Mouse (Mus musculus) cortical plate, adult 2 months (tissue): ENCODE measurements around the gene Bricd5. TPM values are rescaled to one million over a fixed set of nuclear protein-coding genes. Genes with fewer than 3 reads are reported as not detected.

ENCODE experiments used
- H3K27ac ChIP-seq: fragments of 200-500 bp; 2 replicates; pipeline ENCODE4 v1.5.1; 2012; ENCODE audit warnings: low read length, control low read depth, inconsistent platforms; ENCODE audit not compliant: insufficient read depth
- H3K4me1 ChIP-seq: fragments of 200-500 bp; 2 replicates; pipeline ENCODE4 v1.6.1; 2011; ENCODE audit warnings: low read length; ENCODE audit not compliant: control insufficient read depth, insufficient read depth
- H3K4me3 ChIP-seq: fragments of 200-500 bp; 2 replicates; pipeline ENCODE4 v1.5.1; 2011; ENCODE audit warnings: mild to moderate bottlenecking, low read length, control low read depth; ENCODE audit not compliant: insufficient read depth
- CTCF ChIP-seq: fragments of 200-500 bp; IDR thresholded peaks from 2 replicates; pipeline ENCODE4 v1.5.1; 2011; ENCODE audit warnings: mild to moderate bottlenecking, control low read depth, low read length; ENCODE audit not compliant: insufficient read depth; ENCODE audit errors: extremely low read depth
- POLR2A ChIP-seq: fragments of 200-500 bp; IDR thresholded peaks from 2 replicates; pipeline ENCODE4 v1.6.1; 2011; ENCODE audit warnings: mild to moderate bottlenecking, low read length, control low read depth; ENCODE audit not compliant: insufficient read depth; ENCODE audit errors: extremely low read depth
- polyA plus RNA-seq: library from polyadenylated mRNA; depleted of rRNA; stranded (reverse); fragments of >200 nt; gene quantifications from 2 replicates; pipeline ENCODE4 v1.2.3, GENCODE M21; 2012

Bricd5 gene
- polyA plus RNA-seq, 1 experiment, result 1.4 TPM

DNA sequence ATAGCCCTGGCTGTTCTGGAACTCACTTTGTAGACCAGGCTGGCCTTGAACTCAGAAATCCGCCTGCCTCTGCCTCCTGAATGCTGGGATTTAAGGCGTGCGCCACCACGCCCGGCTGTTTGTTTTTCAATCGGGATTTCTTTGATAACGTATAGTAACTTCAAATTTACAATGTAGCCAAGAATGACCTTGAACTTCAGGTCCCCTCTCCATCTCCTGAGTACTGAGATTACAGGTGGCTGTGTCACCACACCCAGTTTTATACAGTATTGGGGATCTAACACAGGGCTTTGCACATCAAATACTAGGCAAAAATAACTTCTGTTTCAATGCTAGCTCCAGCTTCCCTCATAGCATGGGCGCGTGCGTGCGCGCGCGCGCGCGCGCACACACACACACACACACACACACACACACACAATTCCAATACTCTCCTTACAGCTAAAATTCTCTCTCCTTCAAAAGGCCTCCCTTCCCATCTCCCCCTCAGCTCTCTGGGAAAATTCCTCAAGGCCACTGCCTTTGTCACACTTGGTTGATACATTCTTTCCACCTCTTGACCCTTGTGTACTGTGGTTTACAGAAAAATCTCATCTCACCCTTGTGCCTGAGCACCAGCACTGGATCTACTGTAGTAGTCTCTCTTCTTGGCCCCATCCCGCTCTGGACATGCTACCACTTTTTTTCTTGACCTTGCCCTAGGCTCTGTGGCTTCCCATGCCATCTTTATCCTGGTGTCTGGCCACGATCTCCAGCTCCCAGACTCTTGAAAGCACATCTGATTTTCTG lies 7.5 kb downstream of the Bricd5 start:
- TF ChIP-seq POLR2A, result no peak
- no peak for TF ChIP-seq CTCF
- H3K4me1 ChIP-seq, result peaks cover 10% of the 10 kb centered on the region

DNA sequence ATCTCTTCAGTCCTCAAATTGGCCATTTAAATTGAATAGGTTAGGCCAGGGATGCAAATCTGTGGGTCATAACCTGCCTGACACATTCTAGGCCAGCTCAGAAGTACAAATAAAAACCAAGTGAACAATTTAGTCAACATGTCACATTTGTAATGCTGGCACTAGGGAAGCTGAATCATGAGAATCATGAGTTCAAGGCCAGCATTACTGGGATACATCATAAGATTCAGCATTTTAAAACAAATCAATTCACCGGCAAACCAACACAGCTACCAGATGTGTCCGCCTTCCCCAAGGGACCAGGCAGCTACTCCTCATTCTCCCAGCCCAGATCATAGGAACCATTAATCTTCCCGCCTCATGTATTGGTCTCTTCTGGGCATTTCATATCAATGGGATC lies 9.8 kb downstream of the Bricd5 start:
- H3K4me1 ChIP-seq, result peaks cover 7% of the 10 kb centered on the region
- H3K4me3 ChIP-seq, result no peak overlapping the region
- no peak for TF ChIP-seq CTCF
- no peak overlapping the region for H3K27ac ChIP-seq

More for the DNA sequence above, 7.5 kb downstream of the Bricd5 start:
- H3K4me3 ChIP-seq, result no peak overlapping the region
- H3K27ac ChIP-seq, result no peak overlapping the region

DNA sequence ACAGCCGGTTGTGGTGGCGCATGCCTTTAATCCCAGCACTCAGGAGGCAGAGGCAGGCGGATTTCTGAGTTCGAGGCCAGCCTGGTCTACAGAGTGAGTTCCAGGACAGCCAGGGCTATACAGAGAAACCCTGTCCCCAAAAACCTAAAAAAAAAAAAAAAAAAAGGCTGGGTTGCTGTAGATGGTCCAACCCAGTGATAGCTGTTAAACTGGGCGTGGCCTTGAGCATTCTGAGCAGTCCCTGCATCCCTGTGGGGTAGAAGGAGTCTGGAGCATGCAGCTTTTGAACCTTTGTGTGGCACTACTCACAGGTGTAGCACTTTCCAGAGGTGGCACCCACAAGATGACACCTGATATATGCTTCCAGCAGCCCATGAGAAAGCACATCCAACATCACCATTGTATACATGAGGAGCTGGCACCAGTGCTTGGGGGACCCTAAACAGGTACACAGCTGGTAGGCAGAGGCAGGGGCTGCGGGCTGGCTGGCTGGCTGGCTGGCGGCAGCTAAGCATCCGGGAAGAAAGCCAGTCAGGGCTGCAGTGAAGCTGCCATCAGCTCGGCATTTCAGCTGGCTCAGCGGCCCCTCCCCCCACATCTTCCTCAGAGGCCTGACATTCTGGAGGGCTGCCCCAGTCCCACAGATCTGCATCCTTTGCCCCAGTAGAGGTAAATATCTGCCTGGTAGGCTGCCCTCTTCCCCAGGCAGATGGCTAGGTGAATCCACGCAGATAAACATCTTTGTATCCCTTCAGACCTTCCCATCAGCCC lies 11.6 kb downstream of the Bricd5 start:
- TF ChIP-seq CTCF, result no peak
- TF ChIP-seq POLR2A, result no peak
- H3K4me1 ChIP-seq, result peaks cover 10% of the 10 kb centered on the region
- no peak overlapping the region for H3K27ac ChIP-seq
- no peak overlapping the region for H3K4me3 ChIP-seq

DNA sequence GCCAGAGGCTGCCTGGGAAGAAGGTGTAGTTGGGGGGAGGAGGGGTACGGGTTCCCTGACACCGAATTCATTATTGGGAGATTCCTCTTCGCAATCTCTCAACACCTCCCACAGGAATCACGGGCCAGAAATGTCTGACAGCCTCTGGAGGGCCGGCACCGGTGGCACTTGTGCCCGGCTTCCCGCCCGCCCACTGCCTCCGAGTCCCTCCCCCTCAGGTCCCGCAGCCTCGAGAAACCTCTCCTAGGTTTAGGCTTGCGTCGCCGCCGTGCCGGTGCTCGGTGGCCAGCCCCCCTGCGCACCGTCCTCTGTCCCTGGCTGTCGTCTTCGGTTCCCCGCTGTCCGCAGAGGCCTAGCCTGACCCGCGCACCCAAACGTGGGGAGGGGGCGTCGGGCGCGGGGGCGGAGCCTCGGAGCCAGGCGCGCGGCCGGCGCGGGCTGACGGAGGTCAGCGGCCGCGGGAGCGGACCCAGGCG lies 14.5 kb downstream of the Bricd5 start, which contains the start of gene Caskin1:
TSS of gene Caskin1 (plus strand) at position 416 of the 476 bp plus-strand sequence.
- no peak for TF ChIP-seq POLR2A
- peak within 1 kb of the TSS; percentile 44 for H3K4me3 ChIP-seq
- H3K27ac ChIP-seq, result peak within 1 kb of the TSS; percentile 94
- H3K4me1 ChIP-seq, result peaks cover 12% of the 10 kb centered on the region

DNA sequence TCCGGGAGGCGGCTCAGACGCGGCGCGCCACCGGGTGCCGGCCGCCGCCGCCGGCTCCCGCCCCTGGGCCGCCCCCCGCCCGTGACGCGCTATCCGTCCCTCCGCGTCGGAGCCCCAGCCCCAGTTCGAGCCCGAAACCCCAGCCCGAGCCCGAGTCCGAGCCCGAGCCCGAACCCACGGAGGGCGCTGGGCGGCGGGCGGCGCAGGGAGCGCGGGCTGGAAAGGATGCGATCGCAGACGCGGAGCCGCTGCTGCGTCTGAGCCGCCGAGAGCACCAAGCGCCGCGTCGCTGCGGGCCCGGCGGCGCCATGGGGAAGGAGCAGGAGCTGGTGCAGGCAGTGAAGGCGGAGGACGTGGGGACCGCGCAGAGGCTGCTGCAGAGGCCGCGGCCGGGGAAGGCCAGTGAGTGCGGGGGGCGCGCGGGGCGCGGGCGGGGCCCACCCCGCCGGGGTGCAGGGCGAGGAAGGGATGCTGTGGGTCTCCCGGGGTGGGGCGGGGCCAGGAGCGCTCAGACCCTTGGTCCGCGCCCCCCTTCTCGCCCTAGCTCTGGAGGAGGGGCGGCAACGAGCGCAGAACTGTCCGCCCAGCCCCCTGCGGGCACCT lies 15.1 kb downstream of the Bricd5 start:
- Histone ChIP-seq H3K4me1 (peaks cover 12% of the 10 kb centered on the region), H3K27ac (peak overlapping the region; percentile 92), H3K4me3 (peak overlapping the region; percentile 44)
- no peak for TF ChIP-seq CTCF
- no peak for TF ChIP-seq POLR2A

DNA sequence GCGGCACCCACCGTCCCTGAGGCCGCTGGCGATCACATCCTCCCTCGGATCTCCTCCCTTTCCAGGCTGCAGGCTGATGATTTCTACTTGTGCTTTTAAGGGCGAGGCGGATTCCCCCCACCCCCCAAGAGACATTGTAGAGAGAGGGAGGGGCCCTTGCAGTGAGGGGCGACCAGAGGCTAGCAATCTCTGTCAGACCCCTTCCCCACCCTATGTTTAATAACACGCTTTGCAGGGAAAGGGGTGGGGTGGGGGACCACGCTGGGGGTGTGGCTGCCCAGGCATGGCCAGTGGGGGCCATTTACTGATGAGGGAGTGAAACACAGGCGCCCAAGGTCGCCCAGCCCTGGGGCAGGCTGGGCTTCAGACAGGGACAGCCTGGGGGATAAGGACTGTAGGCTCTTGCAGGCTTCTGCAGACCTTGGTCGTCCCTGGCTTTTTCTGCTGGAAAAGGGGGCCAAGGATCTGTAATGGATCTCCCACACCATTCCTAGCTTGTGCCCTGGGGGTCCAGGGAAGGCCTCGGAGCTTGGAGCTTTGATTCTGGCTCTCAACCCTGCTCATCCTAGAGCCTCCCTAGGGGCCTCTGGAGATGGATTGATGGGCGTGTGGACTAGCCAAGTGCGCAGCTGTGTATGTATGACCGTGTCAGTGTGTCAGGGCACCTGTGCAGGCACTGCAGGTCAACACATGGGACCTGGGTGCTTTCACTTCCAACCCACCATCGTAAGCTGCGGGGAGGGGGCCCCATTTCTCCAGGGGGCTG lies 15.8 kb downstream of the Bricd5 start:
- TF ChIP-seq CTCF, result no peak
- no peak for TF ChIP-seq POLR2A
- Histone ChIP-seq H3K27ac (peak overlapping the region; percentile 92), H3K4me1 (peaks cover 12% of the 10 kb centered on the region), H3K4me3 (peak overlapping the region; percentile 44)

DNA sequence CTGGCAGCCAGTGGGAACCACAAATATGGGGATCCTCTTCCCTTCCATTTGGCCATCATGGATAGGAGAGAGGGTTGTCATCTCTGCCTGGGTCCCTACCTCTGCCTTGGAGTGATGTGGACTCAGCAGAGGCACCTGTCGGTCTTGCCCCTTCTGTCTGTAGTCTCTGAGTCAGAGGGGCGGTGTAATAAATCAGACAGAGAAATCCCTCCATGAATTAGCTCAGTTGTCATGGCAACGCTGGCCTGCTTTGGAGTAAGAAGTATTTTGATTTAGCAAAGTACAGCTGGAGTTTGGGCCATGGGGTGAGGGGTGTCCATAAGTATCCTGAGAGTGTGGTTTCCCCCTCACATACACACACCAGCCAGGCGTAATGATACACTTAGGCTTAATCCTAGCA lies 16.7 kb downstream of the Bricd5 start:
- TF ChIP-seq POLR2A (no peak), CTCF (no peak)
- Histone ChIP-seq H3K4me3 (peak overlapping the region; percentile 44), H3K27ac (no peak overlapping the region), H3K4me1 (peaks cover 12% of the 10 kb centered on the region)

DNA sequence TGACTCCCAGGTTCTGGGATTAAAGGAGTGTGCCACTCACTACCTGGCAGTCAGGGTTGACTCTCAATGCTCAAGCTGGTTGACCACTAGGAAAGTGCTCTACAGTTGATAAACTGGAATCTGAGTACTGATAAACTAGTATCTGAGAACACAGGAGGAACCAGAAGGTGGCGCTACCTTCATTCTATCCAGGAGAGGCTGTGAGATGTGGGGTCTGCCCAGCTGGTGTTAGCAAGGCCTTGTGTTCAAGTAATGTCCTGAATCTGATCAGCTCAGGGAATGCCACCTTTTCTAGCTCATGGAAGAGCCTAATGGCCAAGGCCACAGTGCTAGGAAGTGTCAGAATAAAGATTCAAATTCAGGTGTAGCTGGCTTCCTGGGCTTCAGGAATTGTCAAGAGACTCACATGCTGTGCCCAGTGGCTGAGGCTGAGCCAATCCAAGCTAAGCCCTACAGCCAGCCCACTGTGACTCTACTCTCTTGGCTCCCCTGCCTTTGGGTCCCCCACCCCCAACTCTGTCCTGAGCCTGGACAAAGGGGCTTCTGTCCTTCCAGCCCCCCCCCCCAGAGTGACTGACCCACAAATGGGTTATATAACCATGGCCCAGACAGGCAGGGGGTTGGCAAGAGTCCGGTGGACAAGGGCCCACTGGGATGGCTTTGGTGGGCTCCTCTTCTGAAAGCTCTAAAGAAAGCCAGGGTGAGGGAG lies 21.1 kb downstream of the Bricd5 start:
- Histone ChIP-seq H3K4me3 (no peak overlapping the region), H3K4me1 (peaks cover 9% of the 10 kb centered on the region), H3K27ac (peak overlapping the region; percentile 41; the same call in 1 of the 2 replicates)
- TF ChIP-seq CTCF (peak; percentile 60), POLR2A (no peak)

DNA sequence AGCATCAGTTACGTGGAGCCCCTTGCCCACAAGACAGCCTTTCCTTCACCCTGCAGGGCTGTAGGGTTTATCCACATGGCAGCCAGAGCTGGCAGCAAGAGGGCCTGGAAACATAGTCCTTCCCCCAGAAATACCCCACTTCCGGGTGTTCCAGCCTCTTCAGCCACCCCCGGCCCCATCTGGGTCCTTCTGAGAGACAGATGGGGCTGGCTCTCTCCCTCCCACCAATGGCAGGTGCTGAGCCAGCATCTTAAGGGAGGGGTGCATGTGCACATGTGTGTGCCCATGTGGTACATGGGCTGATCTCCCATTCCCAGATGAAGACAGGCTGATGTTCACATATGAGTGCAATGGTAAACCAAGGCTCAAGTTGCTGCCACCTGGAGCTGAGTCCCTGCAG lies 21.8 kb downstream of the Bricd5 start:
- H3K27ac ChIP-seq, result peak overlapping the region; percentile 25; the same call in 1 of the 2 replicates
- TF ChIP-seq POLR2A, result no peak
- TF ChIP-seq CTCF, result no peak
- peaks cover 6% of the 10 kb centered on the region for H3K4me1 ChIP-seq
- no peak overlapping the region for H3K4me3 ChIP-seq
